8 mouse cellular contexts compared by ENCODE assay signal in genomic region chr5:136962966-136963540, GRCm38 (mm10). TPM values are rescaled to one million over a fixed set of nuclear protein-coding genes. Genes with fewer than 3 reads are reported as not detected.
DNase-seq lines count a peak whose midpoint lies in the region; ATAC-seq lines count a peak whose summit lies in the region.

No protein-coding gene starts in this region.

- peak overlapping the region; percentile 82 for H3K4me2 ChIP-seq in liver, embryonic 13.5 days

- ATAC-seq in megakaryocyte, adult 5-6 weeks (ENCODE audit: poor library complexity, severe bottlenecking) = no peak
- no peak for ATAC-seq in liver, embryonic 13.5 days (ENCODE audit: low read depth)
- ATAC-seq in monocyte, adult 5-6 weeks (replicated peaks; ENCODE audit: insufficient number of reproducible peaks, low FRiP score, low TSS enrichment, poor library complexity, severe bottlenecking) = no peak

- no peaks in the 10 kb centered on the region for H3K27me3 ChIP-seq in megakaryocyte, embryonic 14.5 days (replicated peaks)
- no peaks in the 10 kb centered on the region for H3K27me3 ChIP-seq in liver, embryonic 13.5 days

- peak overlapping the region; percentile 94 for H3K27ac ChIP-seq in liver, embryonic 13.5 days

- peak; percentile 58 for DNase-seq in cerebellum, adult 9-11 months
- DNase-seq in cerebellum, adult 11 months = no peak
- DNase-seq in liver, embryonic 13.5 days = no peak
- DNase-seq in thymus, postnatal 4 days = no peak
- no peak for DNase-seq in urinary bladder, postnatal 25 days (ENCODE audit: low spot score)

- peaks cover 63% of the 10 kb centered on the region for H3K4me1 ChIP-seq in megakaryocyte, embryonic 14.5 days
- peaks cover 72% of the 10 kb centered on the region for H3K4me1 ChIP-seq in liver, embryonic 13.5 days (replicated peaks)

- 74% methylated on average over 8 of the region's 8 CpGs for WGBS in liver, embryonic 13.5 days (ENCODE audit: insufficient replicate concordance)

- peaks cover 69% of the 10 kb centered on the region for H3K36me3 ChIP-seq in megakaryocyte, embryonic 14.5 days (replicated peaks; ENCODE audit: low read length)
- H3K36me3 ChIP-seq in liver, embryonic 13.5 days = peaks cover 41% of the 10 kb centered on the region

- H3K4me3 ChIP-seq in megakaryocyte, embryonic 14.5 days (replicated peaks) = peak overlapping the region; percentile 92
- H3K4me3 ChIP-seq in liver, embryonic 13.5 days (replicated peaks) = peak overlapping the region; percentile 75

- H3K9me3 ChIP-seq in megakaryocyte, embryonic 14.5 days = no peaks in the 10 kb centered on the region
- H3K9me3 ChIP-seq in liver, embryonic 13.5 days (replicated peaks) = no peaks in the 10 kb centered on the region

- peak overlapping the region; percentile 84 for H3K9ac ChIP-seq in liver, embryonic 13.5 days

RNA-seq across cellular contexts. Expression of gene Cldn15, which starts 3.4 kb away (rescaled TPM):
- polyA plus RNA-seq in megakaryocyte, embryonic 14.5 days (2012; ENCODE audit: insufficient read depth, low replicate concordance) = 0.90 and 4.8 TPM in 2 replicates
- 13.3 and 15.8 TPM in 2 replicates for total RNA-seq in megakaryocyte, adult 5-6 weeks (2015)
- 7.1 and 15.9 TPM in 2 replicates for total RNA-seq in megakaryocyte, adult 5-6 weeks (2017)
- 2.3 and 3.0 TPM in 2 replicates for polyA plus RNA-seq in liver, embryonic 13.5 days (2015; fragmentation: Nextera tagmentation; extraction: Ambion mirVana)
- total RNA-seq in monocyte, adult 5-6 weeks (2017) = 1.7 to 5.1 TPM (median 1.8 TPM) in 3 replicates

RNA-seq across cellular contexts. Expression of gene Fis1, which starts 10.0 kb away (rescaled TPM):
- polyA plus RNA-seq in megakaryocyte, embryonic 14.5 days (2012; ENCODE audit: insufficient read depth, low replicate concordance) = 1,064 and 1,998 TPM in 2 replicates
- total RNA-seq in megakaryocyte, adult 5-6 weeks (2015) = 288 and 310 TPM in 2 replicates
- 117 and 147 TPM in 2 replicates for total RNA-seq in megakaryocyte, adult 5-6 weeks (2017)
- polyA plus RNA-seq in liver, embryonic 13.5 days (2015; fragmentation: Nextera tagmentation; extraction: Ambion mirVana) = 190 and 196 TPM in 2 replicates
- total RNA-seq in monocyte, adult 5-6 weeks (2017) = 159 to 216 TPM (median 206 TPM) in 3 replicates

RNA-seq across cellular contexts. Expression of gene Plod3, which starts 23.8 kb away (rescaled TPM):
- polyA plus RNA-seq in megakaryocyte, embryonic 14.5 days (2012; ENCODE audit: insufficient read depth, low replicate concordance) = 32.3 and 34.6 TPM in 2 replicates
- total RNA-seq in megakaryocyte, adult 5-6 weeks (2015) = 73.2 and 74.8 TPM in 2 replicates
- 159 and 176 TPM in 2 replicates for total RNA-seq in megakaryocyte, adult 5-6 weeks (2017)
- 12.8 and 13.7 TPM in 2 replicates for polyA plus RNA-seq in liver, embryonic 13.5 days (2015; fragmentation: Nextera tagmentation; extraction: Ambion mirVana)
- total RNA-seq in monocyte, adult 5-6 weeks (2017) = 193 to 207 TPM (median 205 TPM) in 3 replicates

RNA-seq across cellular contexts. Expression of gene Znhit1, which starts 24.8 kb away (rescaled TPM):
- polyA plus RNA-seq in megakaryocyte, embryonic 14.5 days (2012; ENCODE audit: insufficient read depth, low replicate concordance) = 438 and 561 TPM in 2 replicates
- 106 and 133 TPM in 2 replicates for total RNA-seq in megakaryocyte, adult 5-6 weeks (2015)
- total RNA-seq in megakaryocyte, adult 5-6 weeks (2017) = 57.7 and 67.9 TPM in 2 replicates
- 57.8 and 61.7 TPM in 2 replicates for polyA plus RNA-seq in liver, embryonic 13.5 days (2015; fragmentation: Nextera tagmentation; extraction: Ambion mirVana)
- 21.8 to 58.2 TPM (median 38.8 TPM) in 3 replicates for total RNA-seq in monocyte, adult 5-6 weeks (2017)

RNA-seq across cellular contexts. Expression of gene Ift22, which starts 55.1 kb away (rescaled TPM):
- 13.9 and 14.8 TPM in 2 replicates for polyA plus RNA-seq in megakaryocyte, embryonic 14.5 days (2012; ENCODE audit: insufficient read depth, low replicate concordance)
- 9.4 and 12.7 TPM in 2 replicates for total RNA-seq in megakaryocyte, adult 5-6 weeks (2015)
- 2.0 and 3.7 TPM in 2 replicates for total RNA-seq in megakaryocyte, adult 5-6 weeks (2017)
- 13.3 and 13.7 TPM in 2 replicates for polyA plus RNA-seq in liver, embryonic 13.5 days (2015; fragmentation: Nextera tagmentation; extraction: Ambion mirVana)
- total RNA-seq in monocyte, adult 5-6 weeks (2017) = 2.3 to 8.5 TPM (median 3.4 TPM) in 3 replicates
